Mouse (Mus musculus) heart, embryonic 11.5 days (tissue): ENCODE results near the gene Klhdc9. TPM values are rescaled to one million over a fixed set of nuclear protein-coding genes. Genes with fewer than 3 reads are reported as not detected.
A peak's percentile ranks its signal among the peaks of the same experiment; 100 is the strongest.

Experiments
- ATAC-seq: fragments of 200-750 bp; cut with Nextera tagmentation; replicated peaks from 2 replicates; pipeline ENCODE4 v1.8.0; 2017; ENCODE audit warnings: moderate library complexity; ENCODE audit not compliant: insufficient number of reproducible peaks, low FRiP score, low TSS enrichment
- H3K27ac ChIP-seq: fragments of 300-500 bp; sonication (generic); 2 replicates; pipeline ENCODE4 v1.5.1; 2014; ENCODE audit warnings: mild to moderate bottlenecking, low read depth, low read length
- H3K27me3 ChIP-seq: fragments of 300-500 bp; sonication (generic); 2 replicates; pipeline ENCODE4 v1.6.1; 2014; ENCODE audit warnings: mild to moderate bottlenecking, low read length, mixed read lengths; ENCODE audit not compliant: control insufficient read depth, insufficient read depth
- H3K36me3 ChIP-seq: fragments of 300-500 bp; sonication (generic); 2 replicates; pipeline ENCODE4 v1.6.1; 2014; ENCODE audit warnings: mild to moderate bottlenecking, low read length, moderate library complexity, mixed read lengths; ENCODE audit not compliant: control insufficient read depth, insufficient read depth
- H3K4me1 ChIP-seq: fragments of 300-500 bp; sonication (generic); 2 replicates; pipeline ENCODE4 v1.6.1; 2014; ENCODE audit warnings: low read length; ENCODE audit not compliant: control insufficient read depth, insufficient read depth
- H3K4me2 ChIP-seq: fragments of 300-500 bp; sonication (generic); 2 replicates; pipeline ENCODE4 v1.6.1; 2014; ENCODE audit warnings: mild to moderate bottlenecking, moderate library complexity
- H3K4me3 ChIP-seq: fragments of 300-500 bp; sonication (generic); 2 replicates; pipeline ENCODE4 v1.5.1; 2014; ENCODE audit warnings: low read depth, low read length
- H3K9ac ChIP-seq: fragments of 300-500 bp; sonication (generic); 2 replicates; pipeline ENCODE4 v1.6.1; 2014; ENCODE audit warnings: mild to moderate bottlenecking, low read depth, low read length, moderate library complexity
- H3K9me3 ChIP-seq: fragments of 300-500 bp; sonication (generic); replicated peaks from 2 replicates; pipeline ENCODE4 v1.6.1; 2016; ENCODE audit warnings: low read length; ENCODE audit not compliant: control insufficient read depth
- WGBS: fragments of 180-500 bp; shearing (Covaris S2); extraction: QIAGEN DNeasy Blood & Tissue Kit; methylation state at CpG from one replicate; pipeline ENCODE4 v1.1.7; 2014; ENCODE audit not compliant: insufficient replicate concordance; 5-methylcytosine and 5-hydroxymethylcytosine counted together
- polyA plus RNA-seq: library from polyadenylated mRNA; unstranded; fragments of >200 nt; fragmentation: Nextera tagmentation; extraction: Ambion mirVana; gene quantifications from 2 replicates; pipeline ENCODE4 v1.2.1, GENCODE M21; 2014

Gene Klhdc9
- polyA plus RNA-seq, 1 experiment from 2014 or later, result 0.49 TPM

DNA sequence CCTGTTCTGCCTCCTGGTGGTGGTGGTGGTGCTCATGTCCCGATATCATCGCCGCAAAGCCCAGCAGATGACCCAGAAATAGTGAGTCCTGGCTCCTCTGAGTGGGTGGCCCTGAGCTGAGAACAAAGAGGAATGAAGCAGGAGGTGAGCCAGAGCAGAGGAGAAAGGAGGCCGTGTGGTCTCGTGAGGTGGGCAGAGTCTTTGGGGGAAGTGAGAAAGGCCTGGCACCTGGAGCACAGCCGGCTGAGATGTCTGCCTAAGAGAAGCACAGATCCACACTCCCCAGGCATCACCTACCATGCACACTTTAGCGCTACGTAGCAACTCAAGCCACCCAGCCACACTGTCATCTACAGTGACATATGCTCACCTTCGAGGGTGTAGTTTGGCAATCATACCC lies 24.6 kb upstream of the Klhdc9 start:
- H3K27me3 ChIP-seq, result peaks cover 9% of the 10 kb centered on the region
- H3K4me2 ChIP-seq, result no peak overlapping the region
- no peak overlapping the region for H3K27ac ChIP-seq
- no peaks in the 10 kb centered on the region for H3K9me3 ChIP-seq
- 55% methylated on average over 9 of the region's 9 CpGs for WGBS
- no peaks in the 10 kb centered on the region for H3K36me3 ChIP-seq
- peaks cover 2% of the 10 kb centered on the region; the same call in 1 of the 2 replicates for H3K4me1 ChIP-seq
- no peak for ATAC-seq
- no peak overlapping the region for H3K4me3 ChIP-seq
- H3K9ac ChIP-seq, result no peak overlapping the region

DNA sequence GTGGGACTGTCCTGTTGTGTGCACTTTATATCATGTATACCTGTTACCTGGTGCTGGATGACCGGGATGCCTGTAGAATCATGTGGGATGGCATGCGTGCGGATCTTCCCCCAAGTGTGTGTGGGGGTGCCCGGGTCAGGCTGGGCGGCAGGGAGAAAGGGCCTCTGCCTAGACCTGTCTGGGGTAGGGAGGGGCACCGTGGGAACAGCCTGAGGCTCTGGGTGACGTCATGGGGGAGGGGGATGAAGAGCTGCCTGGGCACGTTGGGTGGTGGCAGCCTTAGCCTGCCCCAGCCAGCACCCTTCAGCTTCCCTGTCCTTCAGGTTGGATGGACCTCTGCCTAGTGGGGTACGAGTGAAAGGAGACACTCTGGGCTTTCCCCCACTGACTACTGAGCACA lies 23.8 kb upstream of the Klhdc9 start:
- H3K27me3 ChIP-seq, result peaks cover 15% of the 10 kb centered on the region

GRCm38 (mm10) chr1:171382096-171382620 lies 21.6 kb upstream of the Klhdc9 start:
- Histone ChIP-seq H3K27me3 (peaks cover 15% of the 10 kb centered on the region), H3K9ac (no peak overlapping the region), H3K36me3 (no peaks in the 10 kb centered on the region), H3K4me3 (no peak overlapping the region), H3K9me3 (no peaks in the 10 kb centered on the region), H3K27ac (no peak overlapping the region), H3K4me2 (no peak overlapping the region), H3K4me1 (no peaks in the 10 kb centered on the region)
- ATAC-seq, result no peak
- 77% methylated on average over 11 of the region's 11 CpGs for WGBS

More for the DNA sequence above, 23.8 kb upstream of the Klhdc9 start:
- H3K9me3 ChIP-seq, result no peaks in the 10 kb centered on the region
- H3K9ac ChIP-seq, result no peak overlapping the region
- H3K27ac ChIP-seq, result no peak overlapping the region
- peaks cover 2% of the 10 kb centered on the region; the same call in 1 of the 2 replicates for H3K4me1 ChIP-seq
- 58% methylated on average over 9 of the region's 9 CpGs for WGBS
- no peaks in the 10 kb centered on the region for H3K36me3 ChIP-seq
- no peak for ATAC-seq
- no peak overlapping the region for H3K4me3 ChIP-seq
- H3K4me2 ChIP-seq, result no peak overlapping the region

DNA sequence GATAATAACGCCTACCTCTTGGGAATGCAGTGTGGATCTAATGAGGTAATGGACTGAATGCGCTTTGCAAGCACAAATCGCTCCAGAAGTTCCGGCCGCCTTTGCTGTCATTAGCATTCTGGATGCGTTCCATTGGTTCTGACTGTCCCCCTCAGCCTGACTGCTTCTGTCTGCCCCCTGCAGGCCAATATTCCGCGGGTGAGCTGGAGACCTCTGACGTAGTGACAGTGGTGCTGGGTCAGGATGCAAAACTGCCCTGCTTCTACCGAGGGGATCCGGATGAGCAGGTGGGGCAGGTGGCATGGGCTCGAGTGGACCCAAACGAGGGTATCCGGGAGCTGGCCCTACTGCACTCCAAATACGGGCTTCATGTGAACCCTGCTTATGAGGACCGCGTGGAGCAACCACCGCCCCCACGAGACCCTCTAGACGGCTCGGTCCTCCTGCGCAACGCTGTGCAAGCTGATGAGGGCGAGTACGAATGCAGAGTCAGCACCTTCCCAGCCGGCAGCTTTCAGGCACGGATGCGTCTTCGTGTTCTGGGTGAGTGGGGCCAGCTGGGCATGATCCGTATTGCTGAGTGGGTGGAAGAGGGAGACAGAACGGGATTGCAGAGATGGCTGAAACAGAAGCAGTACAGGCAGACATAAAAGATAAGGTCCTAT lies 19.5 kb upstream of the Klhdc9 start:
- no peak overlapping the region for H3K27ac ChIP-seq
- H3K4me2 ChIP-seq, result peak overlapping the region; percentile 64
- H3K9me3 ChIP-seq, result no peaks in the 10 kb centered on the region
- peaks cover 15% of the 10 kb centered on the region for H3K27me3 ChIP-seq
- no peaks in the 10 kb centered on the region for H3K36me3 ChIP-seq
- peak overlapping the region; percentile 29; the same call in 1 of the 2 replicates for H3K4me3 ChIP-seq
- 5% methylated on average over 31 of the region's 31 CpGs for WGBS
- H3K9ac ChIP-seq, result no peak overlapping the region
- H3K4me1 ChIP-seq, result no peaks in the 10 kb centered on the region
- no peak; the same call in 1 of the 2 replicates for ATAC-seq

DNA sequence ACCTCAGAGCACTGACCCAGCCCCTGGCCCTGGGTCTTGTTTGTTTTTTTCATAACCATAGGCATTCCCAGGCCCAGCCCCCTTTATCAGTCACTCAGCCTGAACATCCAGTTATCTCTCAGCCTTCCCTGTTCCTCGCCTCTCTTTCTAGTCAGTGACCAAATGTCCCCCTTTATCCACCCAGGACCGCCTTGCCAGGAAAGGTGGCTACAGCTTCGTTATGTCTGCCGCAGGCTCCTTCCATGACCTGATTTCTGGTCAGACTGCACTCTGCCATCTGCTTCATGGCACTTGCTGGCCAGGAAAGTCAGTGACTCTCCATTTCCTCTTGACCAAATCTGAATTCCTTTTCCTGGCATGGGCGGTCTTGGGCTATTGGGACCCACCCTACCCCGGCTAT lies 17.7 kb upstream of the Klhdc9 start:
- no peak overlapping the region for H3K4me3 ChIP-seq
- H3K27me3 ChIP-seq, result peaks cover 15% of the 10 kb centered on the region
- no peaks in the 10 kb centered on the region for H3K36me3 ChIP-seq
- H3K4me2 ChIP-seq, result no peak overlapping the region
- H3K4me1 ChIP-seq, result no peaks in the 10 kb centered on the region
- ATAC-seq, result no peak
- WGBS, result 54% methylated on average over 6 of the region's 6 CpGs
- no peak overlapping the region for H3K9ac ChIP-seq
- no peaks in the 10 kb centered on the region for H3K9me3 ChIP-seq
- H3K27ac ChIP-seq, result no peak overlapping the region

DNA sequence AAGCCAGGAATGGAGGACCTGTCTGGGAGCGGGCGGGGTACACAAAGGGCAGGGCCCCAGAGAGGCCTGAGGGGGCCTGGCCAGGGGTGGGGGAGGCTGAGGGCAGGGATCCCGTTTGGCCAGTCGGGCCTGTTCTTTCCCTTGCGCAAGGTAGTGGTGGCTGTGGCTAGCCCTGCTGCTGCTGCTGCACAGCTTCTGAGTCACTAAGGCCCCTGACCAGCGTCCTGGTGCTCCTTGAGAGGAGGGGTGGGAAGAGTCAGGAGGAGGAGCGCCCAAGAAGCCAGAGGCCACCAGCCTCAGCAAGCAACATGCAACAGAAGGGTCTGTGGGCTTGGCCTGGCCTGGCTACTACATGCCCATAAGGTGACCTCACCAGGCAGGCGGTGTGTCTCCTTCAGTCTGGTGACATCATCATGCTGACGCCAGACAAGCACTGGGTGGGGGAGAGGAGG lies 15.1 kb upstream of the Klhdc9 start:
- H3K36me3 ChIP-seq, result no peaks in the 10 kb centered on the region
- H3K9me3 ChIP-seq, result no peaks in the 10 kb centered on the region
- 39% methylated on average over 9 of the region's 9 CpGs for WGBS
- H3K27me3 ChIP-seq, result peaks cover 16% of the 10 kb centered on the region
- H3K27ac ChIP-seq, result no peak overlapping the region
- ATAC-seq, result no peak
- no peaks in the 10 kb centered on the region for H3K4me1 ChIP-seq
- peak overlapping the region; percentile 14 for H3K4me2 ChIP-seq
- no peak overlapping the region for H3K4me3 ChIP-seq
- no peak overlapping the region for H3K9ac ChIP-seq

- H3K27ac ChIP-seq, result no peak overlapping the region
- H3K4me3 ChIP-seq, result no peak overlapping the region
- no peaks in the 10 kb centered on the region for H3K36me3 ChIP-seq
- 7% methylated on average over 3 of the region's 4 CpGs for WGBS
- H3K4me1 ChIP-seq, result no peaks in the 10 kb centered on the region
- no peak overlapping the region; the same call in 1 of the 2 replicates for H3K9ac ChIP-seq
- no peak for ATAC-seq
- H3K4me2 ChIP-seq, result 0 out of 2 replicates have a peak overlapping the region, but pooled peaks have one; percentile 29
- H3K9me3 ChIP-seq, result no peaks in the 10 kb centered on the region
- peaks cover 9% of the 10 kb centered on the region; the same call in 1 of the 2 replicates for H3K27me3 ChIP-seq
These were observed 13.3 kb upstream of the Klhdc9 start for GRCm38 (mm10) chr1:171373946-171374345.

GRCm38 (mm10) chr1:171372880-171373279 lies 12.3 kb upstream of the Klhdc9 start:
- Histone ChIP-seq H3K9ac (no peak overlapping the region), H3K9me3 (no peaks in the 10 kb centered on the region), H3K4me3 (no peak overlapping the region), H3K36me3 (no peaks in the 10 kb centered on the region), H3K27me3 (peaks cover 9% of the 10 kb centered on the region; the same call in 1 of the 2 replicates), H3K4me1 (no peaks in the 10 kb centered on the region), H3K27ac (no peak overlapping the region), H3K4me2 (no peak overlapping the region)
- no peak for ATAC-seq
- 60% methylated on average over 3 of the region's 3 CpGs for WGBS
